Mouse (Mus musculus): ENCODE data around the gene Gm44596. TPM values are rescaled to one million over a fixed set of nuclear protein-coding genes. Genes with fewer than 3 reads are reported as not detected.

Gene Gm44596
- polyA plus RNA-seq, 1 experiment from 2014 or later: not detected

- peak overlapping the region; percentile 60 for H3K4me3 ChIP-seq (ENCODE audit: low read depth, low read length)
- no peak for ATAC-seq
- H3K9me3 ChIP-seq (ENCODE audit: low read length): no peaks in the 10 kb centered on the region
- 34% methylated on average over 14 of the region's 16 CpGs for WGBS
- TF ChIP-seq CTCF (IDR thresholded peaks at IDR 0.05) (no peak), EP300 (IDR thresholded peaks at IDR 0.05) (no peak)
- H3K9ac ChIP-seq (replicated peaks; ENCODE audit: low read depth): peak overlapping the region; percentile 55; the same call in 1 of the 2 replicates
- H3K4me2 ChIP-seq (replicated peaks; ENCODE audit: low read depth, low read length): peak overlapping the region; percentile 59
- no peak for DNase-seq (ENCODE audit: low spot score)
- H3K27ac ChIP-seq (ENCODE audit: low read length): peak overlapping the region; percentile 90
- H3K27me3 ChIP-seq (replicated peaks; ENCODE audit: insufficient read depth, low read length): no peaks in the 10 kb centered on the region
- no peaks in the 10 kb centered on the region for H3K4me1 ChIP-seq (ENCODE audit: insufficient read depth, low read depth, low read length)
- H3K36me3 ChIP-seq (ENCODE audit: insufficient read depth, low read length): 0 out of 2 replicates have a peak, but pooled peaks cover under 1% of the 10 kb centered on the region
These were observed 48.4 kb downstream of the Gm44596 start for GRCm38 (mm10) chr6:128423496-128424268.

DNA sequence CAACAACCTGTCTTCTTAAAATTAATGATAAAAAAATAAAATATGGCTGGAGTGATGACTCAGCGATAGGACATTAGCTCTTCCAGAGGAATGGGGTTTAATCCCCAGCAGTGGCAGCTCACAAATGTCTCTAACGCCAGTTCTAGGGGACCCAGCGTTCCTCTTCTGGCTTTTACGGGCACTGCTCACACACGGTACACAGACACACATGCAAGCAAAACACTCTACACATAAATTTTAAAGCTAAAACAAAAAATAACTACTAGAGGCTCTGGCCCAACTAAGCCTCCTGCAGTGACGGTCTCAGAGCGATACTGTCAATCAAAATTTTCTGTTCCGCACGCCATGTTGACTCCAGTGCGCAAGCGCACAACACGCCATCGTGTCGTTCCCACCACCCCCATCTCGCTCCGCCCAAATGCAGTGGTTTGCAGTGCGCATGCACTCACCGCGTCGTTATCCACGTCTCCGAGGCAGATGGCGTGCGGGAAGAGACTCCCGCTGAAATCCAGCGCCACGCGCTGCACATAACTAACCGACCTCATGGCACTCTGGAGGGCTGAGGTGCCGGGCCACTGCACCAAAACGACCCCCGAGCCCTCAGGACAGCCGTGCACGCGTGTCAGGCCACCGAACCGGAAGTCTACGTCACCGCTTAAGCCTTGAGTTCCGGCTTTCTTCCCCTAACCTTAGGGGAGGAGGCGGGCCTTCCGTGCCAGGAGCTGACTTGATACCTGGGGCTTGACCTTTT lies 49.1 kb downstream of the Gm44596 start, which contains the start of gene Itfg2:
TSS of gene Itfg2 (minus strand) at position 663 of the 751 bp plus-strand sequence.
- no peaks in the 10 kb centered on the region for H3K4me1 ChIP-seq (ENCODE audit: insufficient read depth, low read depth, low read length)
- H3K4me2 ChIP-seq (replicated peaks; ENCODE audit: low read depth, low read length): peak within 1 kb of the TSS; percentile 59
- H3K27ac ChIP-seq (ENCODE audit: low read length): peak within 1 kb of the TSS; percentile 90
- DNase-seq (ENCODE audit: low spot score) (peak; percentile 99), ATAC-seq (peak; percentile 97)
- H3K9ac ChIP-seq (replicated peaks; ENCODE audit: low read depth): peak within 1 kb of the TSS; percentile 55
- H3K9me3 ChIP-seq (ENCODE audit: low read length): no peaks in the 10 kb centered on the region
- WGBS: under 1% methylated on average over 42 of the region's 42 CpGs
- H3K4me3 ChIP-seq (ENCODE audit: low read depth, low read length): peak within 1 kb of the TSS; percentile 60
- no peaks in the 10 kb centered on the region for H3K27me3 ChIP-seq (replicated peaks; ENCODE audit: insufficient read depth, low read length)
- H3K36me3 ChIP-seq (ENCODE audit: insufficient read depth, low read length): 0 out of 2 replicates have a peak, but pooled peaks cover 6% of the 10 kb centered on the region
- TF ChIP-seq CTCF (IDR thresholded peaks at IDR 0.05) (no peak), EP300 (IDR thresholded peaks at IDR 0.05) (no peak)

DNA sequence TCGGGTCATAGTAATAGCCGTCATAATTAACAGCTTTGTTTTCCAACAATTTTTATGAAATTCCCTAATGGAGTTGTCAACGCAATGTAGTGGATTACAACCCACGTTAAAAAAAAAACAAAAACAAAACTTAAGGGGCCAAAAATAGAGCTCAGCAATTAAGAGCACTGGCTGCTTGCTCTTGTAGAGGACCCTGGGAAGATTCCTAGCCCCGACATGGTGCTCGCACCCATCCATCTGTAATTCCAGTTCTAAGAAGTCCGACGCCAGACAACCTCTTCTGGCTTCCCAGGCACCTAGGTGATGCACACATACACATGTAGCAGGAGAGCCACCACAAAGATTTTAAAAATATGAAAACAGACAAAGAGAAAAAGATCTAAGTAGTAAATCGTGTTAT lies 49.7 kb downstream of the Gm44596 start:
- 21% methylated on average over 9 of the region's 9 CpGs for WGBS
- no peaks in the 10 kb centered on the region for H3K9me3 ChIP-seq (ENCODE audit: low read length)
- H3K27me3 ChIP-seq (replicated peaks; ENCODE audit: insufficient read depth, low read length): no peaks in the 10 kb centered on the region
- H3K4me1 ChIP-seq (ENCODE audit: insufficient read depth, low read depth, low read length): no peaks in the 10 kb centered on the region
- H3K9ac ChIP-seq (replicated peaks; ENCODE audit: low read depth): peak overlapping the region; percentile 55
- H3K36me3 ChIP-seq (ENCODE audit: insufficient read depth, low read length): 0 out of 2 replicates have a peak, but pooled peaks cover 8% of the 10 kb centered on the region
- peak overlapping the region; percentile 60 for H3K4me3 ChIP-seq (ENCODE audit: low read depth, low read length)
- H3K27ac ChIP-seq (ENCODE audit: low read length): peak overlapping the region; percentile 90
- TF ChIP-seq CTCF (IDR thresholded peaks at IDR 0.05) (no peak), EP300 (IDR thresholded peaks at IDR 0.05) (no peak; the same call in 1 of the 2 replicates)
- peak overlapping the region; percentile 59 for H3K4me2 ChIP-seq (replicated peaks; ENCODE audit: low read depth, low read length)
- DNase-seq (ENCODE audit: low spot score) (no peak), ATAC-seq (no peak)

- H3K9ac ChIP-seq (replicated peaks; ENCODE audit: low read depth): no peak overlapping the region
- H3K4me1 ChIP-seq (ENCODE audit: insufficient read depth, low read depth, low read length): no peaks in the 10 kb centered on the region
- peaks cover 22% of the 10 kb centered on the region for H3K36me3 ChIP-seq (ENCODE audit: insufficient read depth, low read length)
- H3K27me3 ChIP-seq (replicated peaks; ENCODE audit: insufficient read depth, low read length): no peaks in the 10 kb centered on the region
- H3K27ac ChIP-seq (ENCODE audit: low read length): no peak overlapping the region
- ATAC-seq: no peak
- no peak overlapping the region for H3K4me3 ChIP-seq (ENCODE audit: low read depth, low read length)
- peak; percentile 52 for DNase-seq (ENCODE audit: low spot score)
- TF ChIP-seq CTCF (IDR thresholded peaks at IDR 0.05) (no peak), EP300 (IDR thresholded peaks at IDR 0.05) (no peak)
- 81% methylated on average over 5 of the region's 5 CpGs for whole genome bisulfite sequencing
- no peaks in the 10 kb centered on the region for H3K9me3 ChIP-seq (ENCODE audit: low read length)
- no peak overlapping the region for H3K4me2 ChIP-seq (replicated peaks; ENCODE audit: low read depth, low read length)
These were observed 52.3 kb downstream of the Gm44596 start for GRCm38 (mm10) chr6:128427571-128427970.

DNA sequence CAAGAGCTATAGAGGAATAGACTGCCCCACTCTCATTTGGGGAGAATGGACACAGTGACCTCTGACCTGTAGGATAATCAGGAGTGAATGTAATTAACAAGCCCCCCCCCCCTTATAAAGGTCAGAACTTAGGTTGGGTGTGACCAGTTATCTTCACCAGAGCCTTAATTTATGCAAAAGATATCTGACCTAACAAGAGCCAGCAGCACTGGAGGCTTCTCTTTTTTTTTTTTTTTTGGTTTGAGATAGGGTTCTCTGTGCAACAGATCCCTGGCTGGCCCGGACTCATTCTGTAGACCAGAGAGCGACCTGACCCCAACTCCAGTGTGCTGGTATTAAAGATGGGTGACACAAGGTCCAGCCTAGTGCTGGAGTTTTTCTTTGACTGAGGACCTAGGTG lies 54.0 kb downstream of the Gm44596 start:
- H3K4me1 ChIP-seq (ENCODE audit: insufficient read depth, low read depth, low read length): no peaks in the 10 kb centered on the region
- no peaks in the 10 kb centered on the region for H3K27me3 ChIP-seq (replicated peaks; ENCODE audit: insufficient read depth, low read length)
- H3K9ac ChIP-seq (replicated peaks; ENCODE audit: low read depth): no peak overlapping the region
- H3K4me3 ChIP-seq (ENCODE audit: low read depth, low read length): no peak overlapping the region
- DNase-seq (ENCODE audit: low spot score) (no peak), ATAC-seq (no peak)
- H3K9me3 ChIP-seq (ENCODE audit: low read length): no peaks in the 10 kb centered on the region
- TF ChIP-seq EP300 (IDR thresholded peaks at IDR 0.05) (no peak), CTCF (IDR thresholded peaks at IDR 0.05) (no peak)
- H3K4me2 ChIP-seq (replicated peaks; ENCODE audit: low read depth, low read length): no peak overlapping the region
- H3K27ac ChIP-seq (ENCODE audit: low read length): no peak overlapping the region
- peaks cover 37% of the 10 kb centered on the region for H3K36me3 ChIP-seq (ENCODE audit: insufficient read depth, low read length)
- 94% methylated on average over 2 of the region's 2 CpGs for WGBS

GRCm38 (mm10) chr6:128429826-128430225 lies 54.5 kb downstream of the Gm44596 start:
- WGBS: 70% methylated on average over 6 of the region's 6 CpGs
- H3K36me3 ChIP-seq (ENCODE audit: insufficient read depth, low read length): peaks cover 39% of the 10 kb centered on the region

More at GRCm38 (mm10) chr6:128429826-128430225, 54.5 kb downstream of the Gm44596 start:
- Histone ChIP-seq H3K9ac (replicated peaks; ENCODE audit: low read depth) (no peak overlapping the region), H3K4me1 (ENCODE audit: insufficient read depth, low read depth, low read length) (no peaks in the 10 kb centered on the region), H3K9me3 (ENCODE audit: low read length) (no peaks in the 10 kb centered on the region), H3K27me3 (replicated peaks; ENCODE audit: insufficient read depth, low read length) (no peaks in the 10 kb centered on the region), H3K27ac (ENCODE audit: low read length) (no peak overlapping the region), H3K4me3 (ENCODE audit: low read depth, low read length) (no peak overlapping the region), H3K4me2 (replicated peaks; ENCODE audit: low read depth, low read length) (no peak overlapping the region)
- DNase-seq (ENCODE audit: low spot score): peak; percentile 73
- ATAC-seq: peak; percentile 68
- no peak for TF ChIP-seq CTCF (IDR thresholded peaks at IDR 0.05)
- TF ChIP-seq EP300 (IDR thresholded peaks at IDR 0.05): peak; percentile 48; the same call in 1 of the 2 replicates
